In the genomic region with DNA sequence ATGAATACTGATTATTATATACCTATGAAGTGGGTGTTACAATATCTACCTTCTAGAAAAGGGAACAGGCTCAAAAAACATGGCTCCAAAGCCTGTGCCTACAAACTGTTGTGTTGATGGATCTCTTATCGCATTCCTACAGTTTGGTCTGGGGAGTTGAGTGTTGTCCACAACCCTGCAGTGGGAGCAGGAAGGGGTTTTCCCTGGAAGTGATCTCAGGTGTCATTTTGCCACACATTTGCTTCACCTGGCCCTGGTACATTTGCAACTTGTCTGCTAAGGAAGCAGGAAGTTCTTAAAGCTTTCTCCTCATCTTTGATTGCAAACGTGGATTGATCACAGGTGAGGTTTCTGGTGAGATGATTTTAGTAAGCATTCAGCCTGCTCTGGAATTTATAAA, we compare ENCODE assay signal across 7 mouse cellular contexts. TPM values are rescaled to one million over a fixed set of nuclear protein-coding genes. Genes with fewer than 3 reads are reported as not detected.
DNase-seq lines count a peak whose midpoint lies in the region; ATAC-seq and TF ChIP-seq lines count a peak whose summit lies in the region.

No protein-coding gene starts in this region.

- H3K9ac ChIP-seq in kidney, embryonic 16.5 days (replicated peaks; ENCODE audit: low read length) = no peak overlapping the region
- peak overlapping the region; percentile 35 for H3K9ac ChIP-seq in heart, postnatal 0 days (replicated peaks; ENCODE audit: low read depth, low read length)
- H3K9ac ChIP-seq in midbrain, embryonic 16.5 days (ENCODE audit: low read depth, low read length) = no peak overlapping the region

- ATAC-seq in kidney, embryonic 16.5 days (ENCODE audit: low FRiP score, low TSS enrichment) = no peak
- no peak for ATAC-seq in heart, postnatal 0 days (ENCODE audit: insufficient read depth, low read depth)
- ATAC-seq in midbrain, embryonic 16.5 days = no peak

- DNase-seq in kidney, adult 18-20 months = no peak
- DNase-seq in heart, postnatal 0 days (ENCODE audit: low spot score) = no peak
- DNase-seq in right cerebral cortex, adult 18-20 months = no peak
- DNase-seq in adrenal gland, postnatal 36 days = no peak

- peak overlapping the region; percentile 20; the same call in 1 of the 2 replicates for H3K4me3 ChIP-seq in kidney, embryonic 16.5 days (ENCODE audit: low read length)
- peak overlapping the region; percentile 66 for H3K4me3 ChIP-seq in bone marrow macrophage, adult 2 months (ENCODE audit: insufficient read depth, low read length)
- peak overlapping the region; percentile 78 for H3K4me3 ChIP-seq in heart, postnatal 0 days (ENCODE audit: low read depth, low read length)
- no peak overlapping the region for H3K4me3 ChIP-seq in midbrain, embryonic 16.5 days (ENCODE audit: low read depth, low read length)

- H3K27me3 ChIP-seq in kidney, embryonic 16.5 days (ENCODE audit: insufficient read depth, low read length) = no peaks in the 10 kb centered on the region
- no peaks in the 10 kb centered on the region for H3K27me3 ChIP-seq in heart, postnatal 0 days (ENCODE audit: control insufficient read depth, insufficient read depth, low read length)
- H3K27me3 ChIP-seq in midbrain, embryonic 16.5 days (ENCODE audit: control insufficient read depth, insufficient read depth, low read depth, low read length) = no peaks in the 10 kb centered on the region

- TF ChIP-seq EP300 in heart, postnatal 0 days (IDR thresholded peaks at IDR 0.05; ENCODE audit: low read depth) = no peak

- H3K4me1 ChIP-seq in kidney, embryonic 16.5 days (ENCODE audit: insufficient read depth, low read length) = peaks cover 12% of the 10 kb centered on the region
- H3K4me1 ChIP-seq in bone marrow macrophage, adult 2 months (ENCODE audit: control insufficient read depth, insufficient read depth, low read length) = peaks cover 15% of the 10 kb centered on the region
- H3K4me1 ChIP-seq in heart, postnatal 0 days (ENCODE audit: control insufficient read depth, insufficient read depth) = peaks cover 24% of the 10 kb centered on the region
- H3K4me1 ChIP-seq in midbrain, embryonic 16.5 days (ENCODE audit: control insufficient read depth, insufficient read depth, low read length) = peaks cover 20% of the 10 kb centered on the region

- H3K36me3 ChIP-seq in kidney, embryonic 16.5 days (ENCODE audit: insufficient read depth, low read length) = no peaks in the 10 kb centered on the region
- no peaks in the 10 kb centered on the region for H3K36me3 ChIP-seq in heart, postnatal 0 days (replicated peaks; ENCODE audit: control insufficient read depth, insufficient read depth, low read length)
- H3K36me3 ChIP-seq in midbrain, embryonic 16.5 days (ENCODE audit: control insufficient read depth, insufficient read depth, low read length) = no peaks in the 10 kb centered on the region

- H3K9me3 ChIP-seq in kidney, embryonic 16.5 days (ENCODE audit: low read length) = no peaks in the 10 kb centered on the region
- H3K9me3 ChIP-seq in heart, postnatal 0 days (replicated peaks; ENCODE audit: control insufficient read depth, low read length) = no peaks in the 10 kb centered on the region
- no peaks in the 10 kb centered on the region for H3K9me3 ChIP-seq in midbrain, embryonic 16.5 days (replicated peaks; ENCODE audit: control insufficient read depth, low read length, poor library complexity, severe bottlenecking)

- no peak for TF ChIP-seq POLR2A in bone marrow macrophage, adult 2 months (IDR thresholded peaks at IDR 0.05; ENCODE audit: borderline replicate concordance, low read depth, low read length)

- H3K4me2 ChIP-seq in kidney, embryonic 16.5 days (replicated peaks; ENCODE audit: low read depth, low read length) = peak overlapping the region; percentile 40
- peak overlapping the region; percentile 80 for H3K4me2 ChIP-seq in heart, postnatal 0 days (ENCODE audit: low read depth, low read length)
- H3K4me2 ChIP-seq in midbrain, embryonic 16.5 days (ENCODE audit: low read length) = peak overlapping the region; percentile 7; the same call in 1 of the 2 replicates

- WGBS in kidney, embryonic 16.5 days = 59% methylated on average over 2 of the region's 2 CpGs
- WGBS in heart, postnatal 0 days = 21% methylated on average over 2 of the region's 2 CpGs
- 67% methylated on average over 2 of the region's 2 CpGs for WGBS in midbrain, embryonic 16.5 days

- H3K27ac ChIP-seq in kidney, embryonic 16.5 days (ENCODE audit: low read length) = no peak overlapping the region
- H3K27ac ChIP-seq in bone marrow macrophage, adult 2 months (ENCODE audit: insufficient read depth, low read depth, low read length) = no peak overlapping the region
- peak overlapping the region; percentile 67 for H3K27ac ChIP-seq in heart, postnatal 0 days (ENCODE audit: low read depth)
- no peak overlapping the region for H3K27ac ChIP-seq in midbrain, embryonic 16.5 days (ENCODE audit: low read length)

- no peak for TF ChIP-seq CTCF in bone marrow macrophage, adult 2 months (IDR thresholded peaks at IDR 0.05; ENCODE audit: low read depth, low read length)
- TF ChIP-seq CTCF in heart, postnatal 0 days (IDR thresholded peaks at IDR 0.05; ENCODE audit: low read depth) = no peak

RNA-seq across cellular contexts. Expression of a gene that starts 1.7 kb away (rescaled TPM):
- 40.3 and 41.9 TPM in 2 replicates for polyA plus RNA-seq in kidney, embryonic 16.5 days (2015; fragmentation: Nextera tagmentation; extraction: Ambion mirVana)
- 65.3 and 67.2 TPM in 2 replicates for polyA plus RNA-seq in bone marrow macrophage, adult 2 months (2012; ENCODE audit: insufficient read depth, insufficient read length, missing spikeins)
- 79.0 and 98.0 TPM in 2 replicates for total RNA-seq in heart, postnatal 0 days (2014; rRNA removed; ENCODE audit: low replicate concordance)
- polyA plus RNA-seq in heart, postnatal 0 days (2015; fragmentation: Nextera tagmentation; extraction: Ambion mirVana) = 29.9 and 30.0 TPM in 2 replicates
- polyA plus RNA-seq in midbrain, embryonic 16.5 days (2015; fragmentation: Nextera tagmentation; extraction: Ambion mirVana) = 20.5 and 25.1 TPM in 2 replicates
- total RNA-seq in adrenal gland, postnatal 36 days (2021) = 100 to 1,000 TPM; 350 to 409 TPM

Comparison
In these comparisons a context has a peak if more than half of its experiments do, and no peak if none do; other contexts are left out.
1. H3K4me2 ChIP-seq: peak in every context shown above with its lines; median percentile 80 in heart, postnatal 0 days; 40 in kidney, embryonic 16.5 days; 7 in midbrain, embryonic 16.5 days.